Mouse (Mus musculus): ENCODE results near the gene Atxn7l3.

DNA sequence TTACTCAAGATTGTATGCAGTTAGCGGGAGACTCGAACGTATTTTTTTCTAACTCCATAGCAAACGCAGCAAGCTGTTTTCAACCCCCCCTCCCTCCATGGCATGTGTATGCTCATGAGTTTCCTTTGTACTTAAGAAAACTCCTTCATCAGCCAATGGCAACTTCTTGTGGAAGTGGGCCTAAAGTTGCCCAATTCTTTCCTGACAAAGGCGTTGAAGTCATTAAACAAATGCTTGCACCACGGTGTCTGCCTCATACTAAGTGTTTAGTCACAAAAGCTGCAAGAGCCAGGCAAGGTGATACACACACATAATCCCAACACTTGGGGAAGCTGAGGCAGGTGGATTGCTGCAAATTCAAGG lies 50.2 kb downstream of the Atxn7l3 start:
- TF ChIP-seq CTCF (IDR thresholded peaks at IDR 0.05; ENCODE audit: insufficient read depth, low read length): no peak
- no peak for TF ChIP-seq POLR2A (IDR thresholded peaks at IDR 0.05; ENCODE audit: borderline replicate concordance, extremely low read depth, low read depth, low read length)

All from lung, adult 2 months (tissue).